Mouse (Mus musculus): Measurements from ENCODE around the gene Btg1-ps2. TPM values are rescaled to one million over a fixed set of nuclear protein-coding genes. Genes with fewer than 3 reads are reported as not detected.

Btg1-ps2 gene
- polyA plus RNA-seq (2015; fragmentation: Illumina TruSeq; extraction: RNeasy Lipid Tissue Mini Kit (QIAGEN cat#74804); ENCODE audit: low read depth, low replicate concordance), result not detected

DNA sequence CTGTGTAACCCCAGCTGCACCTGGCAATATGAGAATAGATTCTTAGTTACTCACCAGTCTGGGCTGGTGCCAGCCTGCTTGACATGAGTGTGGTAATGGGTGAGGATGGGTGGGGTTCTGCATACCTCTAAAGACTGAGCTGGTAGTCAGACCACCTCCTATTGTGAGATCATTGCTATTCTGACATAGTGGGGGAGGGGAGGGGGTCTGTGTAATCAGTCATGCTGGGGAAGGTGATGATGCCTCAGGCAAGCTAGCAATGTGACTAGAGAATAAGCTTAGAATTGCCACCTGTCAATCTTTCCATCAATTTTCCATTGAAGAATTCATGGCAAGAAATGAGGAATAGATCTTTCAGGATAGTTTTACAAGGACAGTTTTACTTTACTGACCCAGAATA is at the start of gene Btg1-ps2:
Gene Btg1-ps2, minus strand, starts transcription at position 101 of the 400 bp plus-strand sequence.

DNA sequence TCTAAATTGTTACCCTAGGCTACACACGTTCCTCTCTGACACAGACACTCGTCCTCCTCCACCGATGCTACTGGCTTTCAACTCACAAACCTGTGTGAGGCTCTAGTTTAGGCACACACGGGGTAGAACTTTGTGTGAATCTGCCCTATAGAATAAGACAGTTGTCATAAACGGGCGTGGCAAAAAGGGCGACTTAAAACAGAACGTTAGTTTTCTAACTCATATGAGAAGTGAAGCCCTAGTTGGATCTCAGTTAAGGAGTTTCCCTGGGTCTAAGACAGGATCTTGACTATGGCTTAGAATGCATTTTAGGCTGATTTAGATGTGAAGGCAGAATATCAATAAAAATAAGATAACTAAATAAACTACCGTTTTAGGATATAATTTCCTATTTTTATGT is 42.1 kb upstream of the Btg1-ps2 start, which contains the start of gene Rhox11:
Gene Rhox11, minus strand, starts transcription at position 101 of the 400 bp plus-strand sequence.

DNA sequence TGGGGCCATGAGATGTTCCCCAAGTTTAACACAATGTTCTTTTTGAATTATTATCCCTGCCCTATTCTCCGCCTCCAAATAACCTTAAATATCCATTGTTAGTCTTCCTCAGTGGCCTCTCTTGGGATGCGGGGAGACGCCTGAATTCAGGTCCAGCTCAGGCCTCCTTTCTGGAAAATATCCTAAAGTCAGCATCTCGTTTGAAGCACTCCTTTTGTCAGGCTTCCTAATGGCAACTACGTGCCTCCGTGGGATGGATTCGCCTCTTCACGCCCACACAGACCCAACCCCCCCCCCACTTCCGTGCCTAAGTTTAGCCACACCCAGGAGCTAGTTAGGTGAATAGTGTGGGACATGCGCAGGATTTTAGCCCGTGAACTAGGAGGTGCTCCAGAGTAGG is 23.3 kb upstream of the Btg1-ps2 start, which contains the start of gene Rhox10:
Gene Rhox10, plus strand, starts transcription at position 301 of the 400 bp plus-strand sequence.

DNA sequence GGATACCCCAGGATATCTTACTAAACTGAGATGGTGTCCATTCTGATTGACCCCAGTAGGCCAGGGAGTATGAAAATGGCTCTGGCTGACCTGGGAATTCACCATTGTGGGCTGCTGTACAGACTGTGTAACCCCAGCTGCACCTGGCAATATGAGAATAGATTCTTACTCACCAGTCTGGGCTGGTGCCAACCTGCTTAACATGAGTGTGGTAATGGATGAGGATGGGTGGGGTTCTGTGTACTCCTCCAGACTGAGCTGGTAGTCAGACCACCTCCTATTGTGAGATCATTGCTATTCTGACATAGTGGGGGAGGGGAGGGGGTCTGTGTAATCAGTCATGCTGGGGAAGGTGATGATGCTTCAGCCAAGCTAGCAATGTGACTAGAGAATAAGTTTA is 24.3 kb downstream of the Btg1-ps2 start, which contains the start of gene Btg1-ps1:
Gene Btg1-ps1, minus strand, starts transcription at position 219 of the 400 bp plus-strand sequence.

Other genes starting within 250 kb of the Btg1-ps2 start
- gene Rhox5, start 238.3 kb downstream of the Btg1-ps2 start, polyA plus RNA-seq (2015; fragmentation: Illumina TruSeq; extraction: RNeasy Lipid Tissue Mini Kit (QIAGEN cat#74804); ENCODE audit: low read depth, low replicate concordance), result not detected
- not detected for gene Rhox6, start 216.2 kb downstream of the Btg1-ps2 start, polyA plus RNA-seq (2015; fragmentation: Illumina TruSeq; extraction: RNeasy Lipid Tissue Mini Kit (QIAGEN cat#74804); ENCODE audit: low read depth, low replicate concordance)
- gene Rhox7a, start 211.4 kb downstream of the Btg1-ps2 start, polyA plus RNA-seq (2015; fragmentation: Illumina TruSeq; extraction: RNeasy Lipid Tissue Mini Kit (QIAGEN cat#74804); ENCODE audit: low read depth, low replicate concordance), result not detected
- not detected for gene Rhox8, start 164.2 kb downstream of the Btg1-ps2 start, polyA plus RNA-seq (2015; fragmentation: Illumina TruSeq; extraction: RNeasy Lipid Tissue Mini Kit (QIAGEN cat#74804); ENCODE audit: low read depth, low replicate concordance)
- gene Rhox7b, start 145.9 kb downstream of the Btg1-ps2 start, polyA plus RNA-seq (2015; fragmentation: Illumina TruSeq; extraction: RNeasy Lipid Tissue Mini Kit (QIAGEN cat#74804); ENCODE audit: low read depth, low replicate concordance), result not detected
- not detected for gene Rhox9, start 141.3 kb downstream of the Btg1-ps2 start, polyA plus RNA-seq (2015; fragmentation: Illumina TruSeq; extraction: RNeasy Lipid Tissue Mini Kit (QIAGEN cat#74804); ENCODE audit: low read depth, low replicate concordance)
- gene Btg1-ps1, start 24.3 kb downstream of the Btg1-ps2 start, polyA plus RNA-seq (2015; fragmentation: Illumina TruSeq; extraction: RNeasy Lipid Tissue Mini Kit (QIAGEN cat#74804); ENCODE audit: low read depth, low replicate concordance), result not detected
- gene Rhox10, start 23.4 kb upstream of the Btg1-ps2 start, polyA plus RNA-seq (2015; fragmentation: Illumina TruSeq; extraction: RNeasy Lipid Tissue Mini Kit (QIAGEN cat#74804); ENCODE audit: low read depth, low replicate concordance), result not detected
- not detected for gene Rhox11, start 42.0 kb upstream of the Btg1-ps2 start, polyA plus RNA-seq (2015; fragmentation: Illumina TruSeq; extraction: RNeasy Lipid Tissue Mini Kit (QIAGEN cat#74804); ENCODE audit: low read depth, low replicate concordance)
- gene Rhox12, start 67.8 kb upstream of the Btg1-ps2 start, polyA plus RNA-seq (2015; fragmentation: Illumina TruSeq; extraction: RNeasy Lipid Tissue Mini Kit (QIAGEN cat#74804); ENCODE audit: low read depth, low replicate concordance), result not detected
- not detected for gene Rhox13, start 78.1 kb upstream of the Btg1-ps2 start, polyA plus RNA-seq (2015; fragmentation: Illumina TruSeq; extraction: RNeasy Lipid Tissue Mini Kit (QIAGEN cat#74804); ENCODE audit: low read depth, low replicate concordance)
- gene Zbtb33, start 146.7 kb upstream of the Btg1-ps2 start, polyA plus RNA-seq (2015; fragmentation: Illumina TruSeq; extraction: RNeasy Lipid Tissue Mini Kit (QIAGEN cat#74804); ENCODE audit: low read depth, low replicate concordance), result 21.4 TPM
- gene Tmem255a, start 209.3 kb upstream of the Btg1-ps2 start, polyA plus RNA-seq (2015; fragmentation: Illumina TruSeq; extraction: RNeasy Lipid Tissue Mini Kit (QIAGEN cat#74804); ENCODE audit: low read depth, low replicate concordance), result 21.5 TPM